Mouse (Mus musculus) hindbrain, embryonic 14.5 days (tissue): ENCODE measurements around the gene Dnajb1. TPM values are rescaled to one million over a fixed set of nuclear protein-coding genes. Genes with fewer than 3 reads are reported as not detected.
"Not testable (repeated sequence)": the region's sequence is repeated elsewhere in the genome, so short reads cannot be mapped to it uniquely, and the experiment has no call there.

ENCODE experiments used
- ATAC-seq: fragments of 200-750 bp; cut with Nextera tagmentation; 2 replicates; pipeline ENCODE4 v1.8.0; 2017; ENCODE audit warnings: moderate number of reproducible peaks, mild to moderate bottlenecking, moderate TSS enrichment, moderate library complexity; ENCODE audit not compliant: low FRiP score
- DNase-seq: peaks from one replicate; pipeline ENCODE4 v3.0.0-alpha.2; 2015; ENCODE audit warnings: low spot score
- H3K27ac ChIP-seq: fragments of 300-500 bp; sonication (generic); 2 replicates; pipeline ENCODE4 v1.5.1; 2014; ENCODE audit warnings: mild to moderate bottlenecking, moderate library complexity
- H3K27me3 ChIP-seq: fragments of 300-500 bp; sonication (generic); 2 replicates; pipeline ENCODE4 v1.6.1; 2014; ENCODE audit warnings: mild to moderate bottlenecking, low read length, mixed read lengths; ENCODE audit not compliant: control insufficient read depth, insufficient read depth
- H3K36me3 ChIP-seq: fragments of 300-500 bp; sonication (generic); replicated peaks from 2 replicates; pipeline ENCODE4 v1.6.1; 2014; ENCODE audit not compliant: control insufficient read depth, insufficient read depth
- H3K4me1 ChIP-seq: fragments of 300-500 bp; sonication (generic); replicated peaks from 2 replicates; pipeline ENCODE4 v1.6.1; 2014; ENCODE audit warnings: antibody characterized with exemption, low read length, mixed read lengths; ENCODE audit not compliant: control insufficient read depth, insufficient read depth
- H3K4me2 ChIP-seq: fragments of 300-500 bp; sonication (generic); replicated peaks from 2 replicates; pipeline ENCODE4 v1.6.1; 2014; ENCODE audit warnings: mild to moderate bottlenecking, moderate library complexity
- H3K4me3 ChIP-seq: fragments of 300-500 bp; sonication (generic); replicated peaks from 2 replicates; pipeline ENCODE4 v1.5.1; 2014; ENCODE audit warnings: mild to moderate bottlenecking, low read length
- H3K9ac ChIP-seq: fragments of 300-500 bp; sonication (generic); 2 replicates; pipeline ENCODE4 v1.6.1; 2014
- H3K9me3 ChIP-seq: fragments of 300-500 bp; sonication (generic); 2 replicates; pipeline ENCODE4 v1.6.1; 2016; ENCODE audit warnings: low read length; ENCODE audit not compliant: control insufficient read depth
- WGBS: fragments of 180-500 bp; shearing (Covaris S2); extraction: QIAGEN DNeasy Blood & Tissue Kit; methylation state at CpG from one replicate; pipeline ENCODE4 v1.1.7; 2014; 5-methylcytosine and 5-hydroxymethylcytosine counted together
- polyA plus RNA-seq: library from polyadenylated mRNA; unstranded; fragments of >200 nt; fragmentation: Nextera tagmentation; extraction: Ambion mirVana; gene quantifications from 2 replicates; pipeline ENCODE4 v1.2.1, GENCODE M21; 2014

Dnajb1 gene
- polyA plus RNA-seq, 1 experiment from 2014 or later, result 45.8 TPM

DNA sequence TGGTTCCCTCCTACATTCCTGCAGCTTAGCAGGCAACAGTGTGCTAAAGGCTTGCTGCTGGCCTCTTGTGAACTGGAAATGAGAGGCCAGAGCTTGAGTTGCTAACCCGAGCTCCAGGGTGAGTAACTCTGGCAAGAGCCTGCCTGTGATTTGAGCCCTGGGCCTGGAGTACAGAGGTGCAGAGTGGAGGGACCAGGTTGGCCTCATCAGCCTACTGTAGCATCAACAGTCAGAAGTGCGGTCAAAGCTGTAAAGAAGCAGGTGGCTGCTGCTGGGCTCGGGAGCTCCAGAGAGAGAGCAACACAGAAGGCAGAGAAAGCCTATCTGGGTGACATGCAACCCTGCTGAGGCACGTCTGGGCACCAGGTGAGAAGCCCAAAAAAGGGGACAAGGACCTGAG lies 38.8 kb upstream of the Dnajb1 start:
- DNase-seq (no peak), ATAC-seq (no peak)
- 80% methylated on average over 4 of the region's 4 CpGs for WGBS

DNA sequence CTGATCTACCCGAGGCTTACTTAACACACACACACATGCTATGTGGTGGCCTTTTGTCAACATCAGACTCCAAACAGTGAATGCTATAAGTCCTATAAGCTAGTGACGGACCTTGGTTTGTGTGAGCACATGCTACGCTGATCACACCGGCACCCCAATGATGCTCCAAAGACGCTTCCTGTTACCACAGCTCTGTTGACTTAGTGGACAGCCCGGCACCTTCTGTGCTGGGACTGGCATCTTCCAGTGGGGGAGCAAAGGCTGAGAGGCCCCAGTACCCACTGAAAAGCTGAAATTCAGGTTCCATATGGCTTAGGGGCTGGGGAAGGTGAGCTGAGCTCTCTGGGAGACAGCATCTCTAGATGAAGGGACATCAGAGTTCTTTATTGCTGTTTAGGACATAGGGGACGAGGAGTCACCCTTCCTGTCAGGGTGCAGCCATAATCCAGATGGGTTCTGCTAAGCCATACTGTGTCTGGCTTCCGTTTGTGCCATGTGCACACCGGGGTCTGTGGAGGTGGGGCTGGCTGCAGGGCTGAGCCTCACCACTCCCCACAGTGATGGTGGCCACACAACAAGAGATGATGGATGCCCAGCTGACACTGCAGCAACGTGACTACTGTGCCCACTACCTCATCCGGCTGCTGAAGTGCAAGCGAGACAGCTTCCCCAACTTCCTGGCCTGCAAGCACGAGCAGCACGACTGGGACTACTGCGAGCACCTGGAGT lies 37.6 kb upstream of the Dnajb1 start:
- 85% methylated on average over 15 of the region's 15 CpGs for WGBS
- Histone ChIP-seq H3K4me1 (peaks cover 15% of the 10 kb centered on the region; the same call in 1 of the 2 replicates), H3K27me3 (no peaks in the 10 kb centered on the region), H3K9me3 (no peaks in the 10 kb centered on the region), H3K36me3 (peaks cover 45% of the 10 kb centered on the region), H3K9ac (no peak overlapping the region), H3K27ac (no peak overlapping the region), H3K4me3 (no peak overlapping the region), H3K4me2 (no peak overlapping the region)
- ATAC-seq (no peak), DNase-seq (no peak)

More for the DNA sequence above, 38.8 kb upstream of the Dnajb1 start:
- Histone ChIP-seq H3K36me3 (peaks cover 45% of the 10 kb centered on the region), H3K9me3 (no peaks in the 10 kb centered on the region), H3K4me3 (no peak overlapping the region), H3K27ac (no peak overlapping the region), H3K4me2 (no peak overlapping the region), H3K27me3 (no peaks in the 10 kb centered on the region), H3K4me1 (peaks cover 15% of the 10 kb centered on the region; the same call in 1 of the 2 replicates), H3K9ac (no peak overlapping the region)

- H3K27me3 ChIP-seq, H3K9me3 ChIP-seq, DNase-seq, H3K27ac ChIP-seq, H3K4me2 ChIP-seq, H3K9ac ChIP-seq, H3K4me3 ChIP-seq, ATAC-seq: not testable (repeated sequence)
- Histone ChIP-seq H3K4me1 (peaks cover 17% of the 10 kb centered on the region; the same call in 1 of the 2 replicates), H3K36me3 (peaks cover 45% of the 10 kb centered on the region)
- WGBS, result 98% methylated on average over 5 of the region's 7 CpGs
Measured at GRCm38 (mm10) chr8:83571001-83571340, 37.0 kb upstream of the Dnajb1 start.

DNA sequence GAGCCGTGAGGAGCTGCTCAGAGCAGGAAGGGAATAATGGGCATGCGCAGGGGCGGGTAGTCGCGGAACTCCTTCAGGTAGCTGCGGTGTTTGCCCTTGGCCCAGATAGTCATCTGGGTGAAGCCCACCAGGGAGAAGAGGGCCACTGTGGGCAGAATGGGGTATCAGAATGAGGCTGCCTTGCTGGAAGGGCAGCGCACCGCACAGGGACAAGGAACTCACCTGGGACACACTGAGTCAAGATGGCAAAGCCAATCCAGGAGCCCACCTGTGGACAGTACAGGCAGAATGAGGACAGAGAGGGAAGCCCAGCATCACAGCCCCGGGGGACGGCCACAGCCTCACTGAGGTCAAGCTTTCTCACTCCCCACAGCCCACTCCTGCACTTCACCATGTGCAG lies 36.2 kb upstream of the Dnajb1 start:
- H3K4me1 ChIP-seq, result peaks cover 21% of the 10 kb centered on the region; the same call in 1 of the 2 replicates
- H3K4me3 ChIP-seq, result no peak overlapping the region
- DNase-seq (no peak), ATAC-seq (no peak)
- no peak overlapping the region for H3K4me2 ChIP-seq
- H3K27me3 ChIP-seq, result no peaks in the 10 kb centered on the region
- no peak overlapping the region for H3K27ac ChIP-seq
- no peak overlapping the region for H3K9ac ChIP-seq
- WGBS, result 93% methylated on average over 10 of the region's 10 CpGs
- H3K36me3 ChIP-seq, result peaks cover 45% of the 10 kb centered on the region
- H3K9me3 ChIP-seq, result no peaks in the 10 kb centered on the region

- no peak for ATAC-seq
- Histone ChIP-seq H3K27ac (no peak overlapping the region), H3K4me2 (no peak overlapping the region), H3K9me3 (no peaks in the 10 kb centered on the region), H3K4me3 (no peak overlapping the region), H3K36me3 (peaks cover 45% of the 10 kb centered on the region), H3K4me1 (peaks cover 24% of the 10 kb centered on the region; the same call in 1 of the 2 replicates), H3K9ac (no peak overlapping the region), H3K27me3 (no peaks in the 10 kb centered on the region)
- WGBS, result 86% methylated on average over 5 of the region's 5 CpGs
- DNase-seq, result no peak
Measured at GRCm38 (mm10) chr8:83572246-83572812, 35.7 kb upstream of the Dnajb1 start.

DNA sequence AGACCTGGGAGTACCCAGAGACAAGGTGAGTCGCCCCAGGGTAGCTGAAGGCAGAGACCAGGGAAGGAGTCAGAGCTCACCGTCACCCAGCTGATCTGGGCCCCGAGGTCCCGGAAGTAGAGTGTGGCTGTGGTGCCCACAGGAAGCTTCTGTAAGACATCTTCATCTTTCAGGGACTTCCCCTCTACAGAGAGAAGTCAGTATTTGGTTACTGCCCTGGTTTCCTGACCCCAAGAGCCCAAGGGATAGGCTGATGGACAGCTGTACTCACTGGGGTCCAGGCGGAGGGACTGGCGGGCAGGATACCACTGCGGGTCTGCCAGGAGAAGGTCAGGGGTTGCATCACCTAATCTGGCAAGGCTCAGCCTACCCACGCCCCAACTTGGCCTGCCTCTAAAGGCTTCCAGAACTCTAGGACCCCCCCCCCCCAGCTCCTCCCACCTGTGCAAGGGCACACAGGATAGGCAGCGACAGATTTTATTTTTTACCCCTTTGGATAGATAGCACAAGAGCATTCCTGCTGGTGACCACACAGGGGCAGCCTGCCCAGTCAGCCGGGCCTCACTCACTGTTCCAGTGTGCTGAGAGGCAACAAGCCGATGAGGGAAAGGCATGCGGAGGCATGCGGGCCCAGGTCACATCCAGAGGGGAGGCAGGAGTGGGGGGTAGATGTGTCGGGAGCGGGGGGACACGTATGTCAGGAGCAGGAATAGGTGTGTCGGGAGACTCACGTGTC lies 34.7 kb upstream of the Dnajb1 start:
- DNase-seq (no peak), ATAC-seq (no peak)
- 87% methylated on average over 18 of the region's 18 CpGs for WGBS
- H3K36me3 ChIP-seq, result peaks cover 45% of the 10 kb centered on the region
- H3K4me3 ChIP-seq, result no peak overlapping the region
- peaks cover 18% of the 10 kb centered on the region; the same call in 1 of the 2 replicates for H3K4me1 ChIP-seq
- H3K9me3 ChIP-seq, result no peaks in the 10 kb centered on the region
- no peak overlapping the region for H3K9ac ChIP-seq
- H3K27ac ChIP-seq, result no peak overlapping the region
- no peak overlapping the region for H3K4me2 ChIP-seq
- H3K27me3 ChIP-seq, result no peaks in the 10 kb centered on the region

GRCm38 (mm10) chr8:83574631-83575315 lies 33.2 kb upstream of the Dnajb1 start:
- ATAC-seq (no peak), DNase-seq (no peak)
- WGBS, result 84% methylated on average over 15 of the region's 15 CpGs

DNA sequence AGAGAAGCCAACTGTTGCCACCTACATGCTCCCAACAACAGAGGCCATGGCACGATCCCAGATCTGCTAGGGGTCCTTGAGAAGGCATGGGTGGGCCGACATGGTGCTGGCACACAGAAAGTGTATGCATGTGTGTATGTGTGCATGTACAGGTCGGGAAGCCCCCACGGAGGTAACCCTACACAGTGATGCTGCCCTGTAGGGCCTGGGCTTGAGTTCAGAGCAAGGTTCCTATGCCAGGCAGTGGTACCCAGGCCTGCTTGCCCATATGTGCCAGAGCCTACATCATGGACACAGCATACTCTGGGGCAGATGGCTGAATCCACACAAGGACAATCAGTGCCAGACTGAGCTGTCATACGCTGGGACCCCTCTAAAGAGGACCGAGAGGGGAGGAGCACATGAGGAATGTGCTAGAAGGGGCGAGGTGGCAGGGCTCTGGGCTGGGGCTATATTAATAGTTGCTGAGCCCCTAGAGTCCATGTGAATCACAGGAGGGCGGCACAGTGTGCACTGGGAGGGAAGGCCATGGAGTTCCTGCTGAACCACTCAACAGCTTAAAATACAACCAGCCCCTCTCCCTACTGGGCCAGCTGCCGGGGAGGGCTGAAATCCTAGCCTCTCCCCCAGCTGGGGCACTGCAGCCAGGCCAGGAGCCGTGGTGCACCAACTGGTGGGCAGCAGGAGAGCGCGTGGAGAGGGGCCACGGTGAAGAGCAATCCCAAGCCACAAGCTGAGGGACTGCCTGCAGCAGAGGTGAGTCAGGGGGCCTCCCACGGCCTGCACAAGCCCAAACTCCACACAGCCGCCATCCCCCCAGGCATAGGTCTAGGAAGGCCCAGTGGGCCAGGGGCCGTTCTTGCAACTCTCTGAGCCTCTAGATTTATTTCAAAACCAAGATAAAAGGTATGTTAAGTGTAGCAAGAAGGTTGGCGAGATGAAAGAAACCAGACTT lies 32.2 kb upstream of the Dnajb1 start:
- Histone ChIP-seq H3K36me3 (peaks cover 31% of the 10 kb centered on the region), H3K27me3 (no peaks in the 10 kb centered on the region), H3K4me3 (no peak overlapping the region), H3K4me1 (peaks cover 33% of the 10 kb centered on the region; the same call in 1 of the 2 replicates), H3K9ac (no peak overlapping the region), H3K9me3 (no peaks in the 10 kb centered on the region), H3K4me2 (no peak overlapping the region), H3K27ac (no peak overlapping the region)
- 80% methylated on average over 17 of the region's 17 CpGs for WGBS
- no peak for DNase-seq
- ATAC-seq, result no peak

More at GRCm38 (mm10) chr8:83574631-83575315, 33.2 kb upstream of the Dnajb1 start:
- peaks cover 40% of the 10 kb centered on the region for H3K36me3 ChIP-seq
- H3K4me3 ChIP-seq, result no peak overlapping the region
- no peak overlapping the region for H3K27ac ChIP-seq
- no peaks in the 10 kb centered on the region for H3K9me3 ChIP-seq
- no peak overlapping the region for H3K4me2 ChIP-seq
- H3K27me3 ChIP-seq, result no peaks in the 10 kb centered on the region
- H3K9ac ChIP-seq, result no peak overlapping the region
- peaks cover 27% of the 10 kb centered on the region; the same call in 1 of the 2 replicates for H3K4me1 ChIP-seq
